Mouse (Mus musculus) midbrain, embryonic 11.5 days (tissue): ENCODE measurements around the gene Best1. TPM values are rescaled to one million over a fixed set of nuclear protein-coding genes. Genes with fewer than 3 reads are reported as not detected.

Experiments used
- ATAC-seq: fragments of 200-750 bp; cut with Nextera tagmentation; 2 replicates; pipeline ENCODE4 v1.8.0; 2017; ENCODE audit warnings: moderate TSS enrichment, moderate library complexity; ENCODE audit not compliant: low FRiP score
- DNase-seq: peaks from one replicate; pipeline ENCODE4 v3.0.0; 2015; ENCODE audit warnings: low spot score; ENCODE audit errors: missing footprints
- H3K27ac ChIP-seq: fragments of 300-500 bp; sonication (generic); 2 replicates; pipeline ENCODE4 v1.5.1; 2014; ENCODE audit warnings: low read depth, low read length
- H3K27me3 ChIP-seq: fragments of 300-500 bp; sonication (generic); 2 replicates; pipeline ENCODE4 v1.6.1; 2014; ENCODE audit warnings: mild to moderate bottlenecking, low read length, moderate library complexity, mixed read lengths; ENCODE audit not compliant: control insufficient read depth, insufficient read depth
- H3K36me3 ChIP-seq: fragments of 300-500 bp; sonication (generic); 2 replicates; pipeline ENCODE4 v1.6.1; 2014; ENCODE audit warnings: mild to moderate bottlenecking, low read length, moderate library complexity, mixed read lengths; ENCODE audit not compliant: control insufficient read depth, insufficient read depth
- H3K4me1 ChIP-seq: fragments of 300-500 bp; sonication (generic); 2 replicates; pipeline ENCODE4 v1.6.1; 2014; ENCODE audit warnings: low read length; ENCODE audit not compliant: control insufficient read depth, insufficient read depth
- H3K4me2 ChIP-seq: fragments of 300-500 bp; sonication (generic); 2 replicates; pipeline ENCODE4 v1.6.1; 2014; ENCODE audit warnings: mild to moderate bottlenecking, moderate library complexity
- H3K4me3 ChIP-seq: fragments of 300-500 bp; sonication (generic); 2 replicates; pipeline ENCODE4 v1.5.1; 2014; ENCODE audit warnings: low read depth, low read length
- H3K9ac ChIP-seq: fragments of 300-500 bp; sonication (generic); 2 replicates; pipeline ENCODE4 v1.6.1; 2014; ENCODE audit warnings: low read length
- H3K9me3 ChIP-seq: fragments of 300-500 bp; sonication (generic); 2 replicates; pipeline ENCODE4 v1.6.1; 2016; ENCODE audit warnings: low read length; ENCODE audit not compliant: control insufficient read depth
- WGBS: fragments of 180-500 bp; shearing (Covaris S2); extraction: QIAGEN DNeasy Blood & Tissue Kit; methylation state at CpG from one replicate; pipeline ENCODE4 v1.1.7; 2014; 5-methylcytosine and 5-hydroxymethylcytosine counted together
- polyA plus RNA-seq: library from polyadenylated mRNA; unstranded; fragments of >200 nt; fragmentation: Nextera tagmentation; extraction: Ambion mirVana; gene quantifications from 2 replicates; pipeline ENCODE4 v1.2.1, GENCODE M21; 2014

Best1 gene
- polyA plus RNA-seq, 1 experiment from 2014 or later: 1.3 TPM

GRCm38 (mm10) chr19:10033211-10033973, 32.0 kb upstream of the Best1 start:
- DNase-seq: peak; percentile 90
- Histone ChIP-seq H3K4me2 (no peak overlapping the region), H3K4me1 (peaks cover 9% of the 10 kb centered on the region; the same call in 1 of the 2 replicates), H3K27ac (no peak overlapping the region), H3K9me3 (no peaks in the 10 kb centered on the region), H3K4me3 (no peak overlapping the region), H3K36me3 (no peaks in the 10 kb centered on the region), H3K27me3 (no peaks in the 10 kb centered on the region), H3K9ac (no peak overlapping the region)
- peak; percentile 64 for ATAC-seq
- WGBS: 34% methylated on average over 8 of the region's 8 CpGs

GRCm38 (mm10) chr19:10029746-10030145, 28.3 kb upstream of the Best1 start:
- H3K4me1 ChIP-seq: peaks cover 9% of the 10 kb centered on the region; the same call in 1 of the 2 replicates
- no peak overlapping the region for H3K4me2 ChIP-seq
- H3K4me3 ChIP-seq: no peak overlapping the region
- no peaks in the 10 kb centered on the region for H3K27me3 ChIP-seq
- no peaks in the 10 kb centered on the region for H3K36me3 ChIP-seq
- DNase-seq: no peak
- H3K9me3 ChIP-seq: no peaks in the 10 kb centered on the region
- 90% methylated on average over 2 of the region's 2 CpGs for WGBS
- no peak overlapping the region for H3K27ac ChIP-seq
- ATAC-seq: no peak
- no peak overlapping the region for H3K9ac ChIP-seq

DNA sequence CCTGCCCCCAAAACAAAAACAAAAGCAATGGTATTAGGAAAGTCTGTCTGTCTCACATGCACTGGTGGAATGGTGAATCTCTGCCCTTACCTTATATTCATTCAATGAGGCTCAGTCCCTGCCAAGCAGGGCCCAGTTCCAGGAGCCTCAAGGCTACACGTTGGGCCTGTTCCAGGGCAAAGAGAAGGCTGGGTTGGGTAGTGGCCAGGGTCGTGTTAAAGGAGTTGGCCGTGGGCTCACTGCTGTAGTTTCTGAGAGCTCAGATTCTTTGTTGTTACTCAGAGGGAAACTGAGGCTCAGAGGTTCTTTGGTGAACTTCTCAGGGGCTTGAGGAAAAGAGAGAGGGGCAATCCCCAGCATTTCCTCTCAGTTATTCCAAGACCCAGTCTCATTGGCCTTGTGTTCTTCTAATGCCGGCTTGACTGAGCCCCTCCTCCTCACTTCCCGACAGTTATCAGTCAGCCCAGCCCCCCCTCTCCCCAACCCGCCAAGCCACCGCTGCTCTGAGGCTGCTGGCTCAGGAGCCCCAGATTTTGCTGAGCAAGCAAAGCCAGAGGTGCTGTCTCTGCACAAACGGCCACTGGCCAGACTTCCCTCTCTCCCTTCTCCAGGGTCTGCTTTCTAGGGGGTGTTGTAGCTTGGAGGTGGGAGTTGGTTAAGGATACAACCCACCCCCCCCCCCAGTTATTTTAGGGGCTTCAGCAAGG, 23.9 kb upstream of the Best1 start:
- WGBS: 32% methylated on average over 8 of the region's 8 CpGs
- H3K4me1 ChIP-seq: no peaks in the 10 kb centered on the region
- H3K4me3 ChIP-seq: no peak overlapping the region
- no peak overlapping the region for H3K27ac ChIP-seq
- no peaks in the 10 kb centered on the region for H3K36me3 ChIP-seq
- no peaks in the 10 kb centered on the region for H3K27me3 ChIP-seq
- H3K9me3 ChIP-seq: no peaks in the 10 kb centered on the region
- DNase-seq (no peak), ATAC-seq (no peak)
- H3K4me2 ChIP-seq: no peak overlapping the region
- H3K9ac ChIP-seq: no peak overlapping the region

GRCm38 (mm10) chr19:10023304-10023758, 21.9 kb upstream of the Best1 start:
- no peak overlapping the region for H3K27ac ChIP-seq
- H3K4me1 ChIP-seq: peaks cover 7% of the 10 kb centered on the region

GRCm38 (mm10) chr19:10022414-10023303, 21.2 kb upstream of the Best1 start:
- ATAC-seq (no peak), DNase-seq (no peak)
- no peak overlapping the region for H3K9ac ChIP-seq
- H3K9me3 ChIP-seq: no peaks in the 10 kb centered on the region
- peaks cover 9% of the 10 kb centered on the region for H3K27me3 ChIP-seq
- H3K36me3 ChIP-seq: no peaks in the 10 kb centered on the region
- H3K4me3 ChIP-seq: no peak overlapping the region
- no peak overlapping the region for H3K4me2 ChIP-seq
- peaks cover 11% of the 10 kb centered on the region for H3K4me1 ChIP-seq
- WGBS: 60% methylated on average over 5 of the region's 5 CpGs
- H3K27ac ChIP-seq: no peak overlapping the region

More at GRCm38 (mm10) chr19:10023304-10023758, 21.9 kb upstream of the Best1 start:
- Histone ChIP-seq H3K36me3 (no peaks in the 10 kb centered on the region), H3K9ac (no peak overlapping the region), H3K9me3 (no peaks in the 10 kb centered on the region), H3K4me2 (no peak overlapping the region), H3K4me3 (no peak overlapping the region), H3K27me3 (peaks cover 9% of the 10 kb centered on the region)
- no peak for ATAC-seq
- WGBS: 65% methylated on average over 9 of the region's 9 CpGs
- no peak for DNase-seq

GRCm38 (mm10) chr19:10021981-10022380, 20.5 kb upstream of the Best1 start:
- H3K9ac ChIP-seq: no peak overlapping the region
- WGBS: 77% methylated on average over 2 of the region's 2 CpGs
- no peaks in the 10 kb centered on the region for H3K9me3 ChIP-seq
- H3K27ac ChIP-seq: no peak overlapping the region
- peaks cover 12% of the 10 kb centered on the region for H3K27me3 ChIP-seq
- DNase-seq (no peak), ATAC-seq (no peak)
- H3K36me3 ChIP-seq: no peaks in the 10 kb centered on the region
- peaks cover 11% of the 10 kb centered on the region for H3K4me1 ChIP-seq
- H3K4me3 ChIP-seq: no peak overlapping the region
- H3K4me2 ChIP-seq: no peak overlapping the region

GRCm38 (mm10) chr19:10019214-10019760, 17.9 kb upstream of the Best1 start:
- Histone ChIP-seq H3K27me3 (peaks cover 13% of the 10 kb centered on the region), H3K4me2 (peak overlapping the region; percentile 91; the same call in 1 of the 2 replicates), H3K4me1 (peaks cover 11% of the 10 kb centered on the region), H3K27ac (no peak overlapping the region), H3K9ac (0 out of 2 replicates have a peak overlapping the region, but pooled peaks have one; percentile 7), H3K4me3 (no peak overlapping the region), H3K36me3 (no peaks in the 10 kb centered on the region), H3K9me3 (no peaks in the 10 kb centered on the region)
- WGBS: 74% methylated on average over 4 of the region's 4 CpGs
- no peak for DNase-seq
- ATAC-seq: no peak

DNA sequence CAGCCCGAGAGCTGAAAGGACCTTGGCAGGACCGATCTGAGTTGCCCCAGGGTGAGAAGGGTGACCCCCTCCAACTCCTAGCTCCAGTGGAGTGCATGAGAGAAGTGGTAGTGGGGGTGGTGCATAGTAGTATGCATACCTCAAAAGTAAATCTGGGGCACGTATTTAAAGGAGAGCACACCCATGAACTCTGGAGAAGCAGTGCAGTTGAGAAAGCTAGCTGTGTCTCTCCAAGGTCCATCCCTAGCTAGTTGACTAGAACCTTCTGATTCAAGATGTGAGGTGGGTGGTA, 17.0 kb upstream of the Best1 start:
- DNase-seq (peak; percentile 91), ATAC-seq (no peak; the same call in 1 of the 2 replicates)
- Histone ChIP-seq H3K4me2 (peak overlapping the region; percentile 91), H3K9ac (peak overlapping the region; percentile 65), H3K9me3 (no peaks in the 10 kb centered on the region), H3K27ac (no peak overlapping the region), H3K27me3 (peaks cover 13% of the 10 kb centered on the region), H3K4me1 (peaks cover 11% of the 10 kb centered on the region), H3K4me3 (peak overlapping the region; percentile 45), H3K36me3 (no peaks in the 10 kb centered on the region)
- 3% methylated on average over 3 of the region's 3 CpGs for WGBS
